Mouse (Mus musculus): ENCODE results near the gene Gm12258.

DNA sequence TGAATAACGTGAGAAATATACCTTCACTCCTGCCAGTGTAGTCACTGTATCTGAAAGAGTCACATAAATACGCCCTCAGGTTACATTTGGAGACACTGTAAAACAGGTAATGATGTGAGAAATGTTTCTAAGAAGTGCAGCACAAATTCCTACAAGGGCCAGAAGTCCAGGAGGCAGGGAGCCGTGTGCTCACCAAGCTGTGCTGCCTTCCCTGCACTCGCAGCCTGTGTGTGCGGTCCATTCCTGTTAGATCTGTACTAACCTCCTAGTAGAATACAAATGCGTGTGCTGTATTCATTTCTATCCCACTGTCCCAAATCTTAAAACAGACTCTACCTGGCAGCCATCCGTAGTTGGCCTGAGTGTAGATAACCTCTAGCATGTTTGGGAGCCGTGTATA, 13.8 kb downstream of the Gm12258 start:
- TF ChIP-seq POLR2A (IDR thresholded peaks at IDR 0.05; ENCODE audit: insufficient read length, low read depth) (peak; percentile 41), SRF (IDR thresholded peaks at IDR 0.05; ENCODE audit: control insufficient read depth, insufficient read length, low read depth) (no peak), USF1 (IDR thresholded peaks at IDR 0.05; ENCODE audit: low read depth) (no peak), MAX (IDR thresholded peaks at IDR 0.05; ENCODE audit: low read depth) (no peak), TCF3 (IDR thresholded peaks at IDR 0.05; ENCODE audit: insufficient read length, low read depth) (no peak), TCF12 (IDR thresholded peaks at IDR 0.05; ENCODE audit: insufficient read depth, poor library complexity, severe bottlenecking) (no peak), POLR2AphosphoS2 (IDR thresholded peaks at IDR 0.05; ENCODE audit: insufficient read length, low read depth) (peak; percentile 93), MYOD1 (IDR thresholded peaks at IDR 0.05; ENCODE audit: control insufficient read depth in 1 of 3, insufficient read length in 2 of 3, low read depth in 2 of 3) (no peak), E2F4 (IDR thresholded peaks at IDR 0.05; ENCODE audit: insufficient read depth) (no peak)
